Mouse (Mus musculus) urinary bladder, postnatal 25 days (tissue): ENCODE results near the gene Utrn.

Experiments
- DNase-seq: peaks from one replicate; pipeline ENCODE4 v3.0.0; 2022; ENCODE audit warnings: low spot score

Utrn gene

DNA sequence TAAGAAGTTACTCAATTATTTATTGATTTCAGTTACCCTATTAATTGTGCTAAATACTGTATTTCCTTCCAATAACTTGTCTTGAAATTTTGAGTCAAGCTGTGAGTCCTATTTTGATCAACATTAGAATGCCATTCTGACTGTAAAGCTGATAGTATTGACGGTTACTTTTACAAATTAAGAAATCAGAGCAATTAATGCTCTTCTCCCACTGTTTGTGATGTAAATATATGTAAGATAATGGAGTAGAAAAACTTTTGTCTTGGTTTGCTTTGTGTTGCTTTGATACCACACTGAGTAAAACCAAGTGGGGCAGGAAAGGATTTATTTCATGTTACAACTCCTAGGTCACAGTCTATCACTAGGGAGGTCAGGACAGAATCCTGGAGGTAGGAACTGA, 327.4 kb downstream of the Utrn start:
- DNase-seq = no peak

- DNase-seq = no peak
These were observed 333.9 kb downstream of the Utrn start for GRCm38 (mm10) chr10:12535272-12535671.

- DNase-seq = no peak
These were observed 334.4 kb downstream of the Utrn start for GRCm38 (mm10) chr10:12534801-12535200.

DNA sequence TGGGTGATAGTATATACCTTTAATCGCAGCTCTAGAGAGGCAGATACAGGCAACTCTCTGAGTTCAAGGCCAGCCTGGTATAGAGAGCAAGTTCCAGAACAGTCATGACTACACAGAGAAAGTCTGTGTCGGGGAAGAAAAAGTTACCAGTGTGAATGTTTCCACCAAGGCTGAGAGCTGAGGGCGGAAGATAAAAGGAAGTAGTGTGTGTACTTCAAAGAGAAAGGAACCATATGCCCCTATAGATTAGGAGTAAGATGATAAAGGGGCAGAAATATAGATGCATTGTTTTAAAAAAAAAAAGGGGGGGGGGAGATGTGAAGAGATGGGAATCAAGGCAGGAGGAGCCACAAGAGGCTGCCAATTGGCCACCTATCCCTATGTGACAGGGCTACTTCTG, 334.9 kb downstream of the Utrn start:
- no peak for DNase-seq

- no peak for DNase-seq
These were observed 347.1 kb downstream of the Utrn start for GRCm38 (mm10) chr10:12522078-12522477.

DNA sequence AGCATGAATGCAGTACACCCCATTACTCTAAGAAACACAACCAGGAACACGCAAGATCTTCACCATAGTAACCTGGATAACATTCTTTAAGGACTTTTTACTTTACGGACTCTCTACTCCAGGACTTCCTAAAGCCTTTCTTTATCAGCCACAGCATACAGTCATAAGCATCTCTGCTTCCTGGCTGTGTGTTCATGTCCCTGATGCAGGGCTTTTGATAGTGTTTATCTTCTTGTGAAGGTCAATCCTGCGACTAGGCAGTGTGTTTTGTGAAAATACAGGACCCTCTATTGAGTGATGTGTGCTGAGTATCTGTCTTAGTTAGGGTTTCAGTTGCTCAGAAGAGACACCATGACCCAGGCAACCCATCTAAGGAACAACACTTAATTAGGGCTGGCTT, 351.0 kb downstream of the Utrn start:
- no peak for DNase-seq

GRCm38 (mm10) chr10:12505568-12505967, 363.6 kb downstream of the Utrn start:
- DNase-seq = no peak

- no peak for DNase-seq
These were observed 368.7 kb downstream of the Utrn start for GRCm38 (mm10) chr10:12500489-12500888.

- DNase-seq = no peak
These were observed 371.6 kb downstream of the Utrn start for GRCm38 (mm10) chr10:12497555-12497954.

- no peak for DNase-seq
These were observed 379.5 kb downstream of the Utrn start for GRCm38 (mm10) chr10:12489551-12490177.

DNA sequence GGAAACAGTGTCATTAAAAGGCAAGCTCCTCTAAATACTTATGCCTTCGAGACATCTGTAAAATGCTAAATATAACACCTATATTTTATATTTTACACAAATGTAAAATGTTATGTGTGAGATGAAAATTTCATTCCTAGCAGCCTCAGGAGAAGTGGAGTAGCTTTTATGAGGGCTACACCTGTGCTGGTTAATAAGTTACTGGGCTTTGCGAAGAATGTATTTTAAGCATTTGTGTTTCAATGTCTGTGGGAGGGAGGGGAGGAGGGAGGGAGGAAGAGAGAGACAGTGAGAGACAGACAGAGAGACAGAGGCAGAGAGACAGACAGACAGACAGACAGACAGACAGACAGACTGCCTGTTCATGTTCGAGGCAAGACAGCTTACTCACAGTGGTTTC, 380.6 kb downstream of the Utrn start:
- DNase-seq = no peak

DNA sequence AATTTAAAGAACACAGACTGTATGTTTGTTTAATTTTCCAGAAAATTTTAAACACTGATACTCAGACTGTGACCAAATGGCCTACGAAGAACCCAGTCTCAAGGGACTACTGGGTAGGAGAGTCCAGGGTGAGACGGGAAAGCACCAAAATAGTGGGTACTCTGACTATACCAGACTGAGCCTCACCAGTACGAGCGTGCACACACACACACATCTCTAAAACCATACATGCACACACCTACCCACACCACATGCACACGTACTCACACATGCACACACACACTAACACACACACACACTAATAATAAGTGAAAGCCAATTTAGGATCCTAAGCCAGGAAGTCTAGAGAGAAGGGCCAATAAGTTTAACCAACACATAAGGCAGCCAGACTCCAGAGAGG, 381.0 kb downstream of the Utrn start:
- DNase-seq = no peak

DNA sequence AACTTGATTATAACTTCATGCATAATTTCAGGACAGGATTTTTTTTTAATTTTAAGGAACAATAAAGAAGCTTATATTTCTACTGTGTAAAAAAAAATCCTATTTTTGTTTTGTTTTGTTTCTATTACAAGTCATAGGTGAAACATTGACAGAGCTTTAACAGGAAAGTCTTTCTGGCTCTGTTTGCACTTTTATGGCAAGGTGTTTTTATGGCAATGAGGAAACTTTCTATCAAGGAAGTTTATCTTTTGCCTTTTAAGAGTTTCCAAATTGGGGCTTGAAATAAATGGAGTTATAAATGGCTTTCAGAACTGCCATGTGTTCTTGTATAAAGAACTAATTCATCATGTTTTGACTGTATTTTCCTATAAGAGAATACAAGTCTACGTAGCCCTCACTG, 385.7 kb downstream of the Utrn start:
- DNase-seq = no peak

DNA sequence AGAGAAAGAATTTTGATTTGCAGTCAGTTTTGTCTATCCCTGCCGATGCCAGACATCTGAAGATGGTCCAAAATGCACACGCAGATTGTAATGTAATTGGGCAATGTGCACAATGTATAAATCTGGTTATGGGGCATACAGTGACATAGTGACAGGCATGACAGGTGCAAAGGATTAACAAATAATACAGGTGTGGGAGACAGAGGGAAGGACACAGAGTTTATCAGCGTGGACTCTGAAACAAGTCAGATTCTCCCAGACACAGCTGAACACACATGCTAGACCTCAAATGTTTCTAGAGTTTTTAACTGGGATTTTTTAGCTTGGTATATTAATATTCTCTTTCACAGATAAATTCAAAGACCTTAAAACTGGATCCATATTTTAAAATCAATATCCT, 386.2 kb downstream of the Utrn start:
- DNase-seq = no peak

DNA sequence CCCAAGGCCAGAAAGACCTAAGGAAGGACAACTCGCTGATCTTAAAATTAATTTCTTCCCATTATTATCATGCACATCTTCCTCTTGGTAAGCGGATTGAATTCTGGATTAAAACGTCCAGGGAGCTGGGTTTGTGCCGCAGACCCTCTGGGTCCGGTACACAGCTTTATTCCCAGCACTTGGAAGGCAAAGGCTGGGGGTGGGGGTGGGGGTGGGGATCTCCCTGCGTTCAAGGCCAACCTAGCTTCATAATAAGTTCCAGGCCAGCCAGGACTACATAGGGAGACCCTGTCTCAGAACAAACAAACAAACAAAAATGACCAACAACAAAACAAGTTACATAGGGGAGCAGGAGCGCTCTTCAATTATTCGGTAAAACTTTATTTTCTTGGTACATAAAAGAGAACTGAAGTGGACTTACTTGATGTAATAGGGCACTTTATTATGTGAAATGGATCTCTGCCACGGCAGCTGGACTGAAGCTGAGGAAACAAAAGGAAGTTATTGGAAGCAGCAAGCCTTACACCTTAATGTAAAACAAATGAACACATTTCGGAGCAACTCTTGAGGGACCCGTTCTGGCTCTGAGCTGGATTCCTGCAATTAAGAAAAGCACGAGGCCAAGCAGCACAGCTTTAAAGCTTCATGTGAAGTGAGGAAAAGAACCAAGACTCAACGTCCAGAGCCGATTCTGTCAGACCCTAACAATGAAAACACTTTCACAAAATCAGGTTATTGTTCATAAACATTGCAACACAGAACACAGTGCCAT, 394.1 kb downstream of the Utrn start:
- no peak for DNase-seq

GRCm38 (mm10) chr10:12469391-12470057, 399.6 kb downstream of the Utrn start:
- DNase-seq = no peak

GRCm38 (mm10) chr10:12467544-12467943, 401.6 kb downstream of the Utrn start:
- DNase-seq = no peak

- no peak for DNase-seq
These were observed 408.2 kb downstream of the Utrn start for GRCm38 (mm10) chr10:12460945-12461344.

GRCm38 (mm10) chr10:12456867-12457266, 412.3 kb downstream of the Utrn start:
- no peak for DNase-seq

DNA sequence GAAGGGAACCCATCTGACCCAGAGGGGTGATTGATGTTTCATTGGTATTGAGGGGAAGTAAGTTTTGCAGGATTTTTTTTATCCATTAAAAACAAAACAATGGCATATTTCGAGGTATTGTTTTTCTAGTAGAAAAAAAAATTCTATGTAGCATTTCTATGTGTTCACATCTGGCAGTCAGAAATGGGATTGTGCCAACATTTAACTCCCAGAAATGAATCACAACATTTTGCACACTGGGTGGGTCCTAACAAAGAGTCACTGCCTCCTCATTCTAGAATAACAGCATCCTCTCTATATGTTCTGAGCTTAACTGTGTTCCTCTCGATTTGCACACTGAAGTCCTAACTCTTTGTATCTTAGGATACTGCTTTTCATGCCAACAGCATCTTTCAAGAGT, 416.5 kb downstream of the Utrn start:
- DNase-seq = no peak

DNA sequence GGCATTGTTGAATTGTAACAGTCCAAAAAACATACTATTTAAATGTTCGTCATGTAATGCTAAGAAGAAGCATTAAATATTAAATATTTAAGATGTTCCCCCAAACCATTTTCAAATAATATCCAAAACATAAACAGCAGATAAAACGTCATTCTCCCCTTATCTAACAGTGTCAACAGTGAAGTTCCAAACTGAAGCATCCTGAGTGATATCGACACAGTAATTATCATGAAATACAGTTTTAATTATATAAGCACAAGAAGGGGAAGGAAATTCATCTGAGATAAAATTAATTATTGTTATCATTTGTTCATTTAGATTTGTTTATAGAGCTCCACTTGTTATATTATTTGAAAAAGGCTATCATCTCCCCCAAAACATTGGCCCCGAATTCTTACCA, 425.0 kb downstream of the Utrn start:
- no peak for DNase-seq

- no peak for DNase-seq
These were observed 436.0 kb downstream of the Utrn start for GRCm38 (mm10) chr10:12433161-12433560.

GRCm38 (mm10) chr10:12430399-12430798, 438.8 kb downstream of the Utrn start:
- no peak for DNase-seq
